Mouse (Mus musculus) myocyte (in vitro differentiated cells): Measurements from ENCODE around the gene Hao2.

ENCODE experiments used
- CEBPB ChIP-seq: IDR thresholded peaks from 2 replicates; pipeline ENCODE4 v1.6.1; 2011; ENCODE audit warnings: mild to moderate bottlenecking, moderate library complexity; ENCODE audit not compliant: poor library complexity, insufficient read depth, severe bottlenecking
- E2F4 ChIP-seq: IDR thresholded peaks from one replicate; pipeline ENCODE4 v1.6.1; 2011; ENCODE audit warnings: mild to moderate bottlenecking, control low read depth, moderate library complexity; ENCODE audit not compliant: insufficient read depth
- POLR2A ChIP-seq: IDR thresholded peaks from one replicate; pipeline ENCODE4 v1.6.1; 2011; ENCODE audit warnings: low read depth, mild to moderate bottlenecking, control low read depth, moderate library complexity; ENCODE audit not compliant: insufficient read length
- POLR2AphosphoS2 ChIP-seq: IDR thresholded peaks from one replicate; pipeline ENCODE4 v1.6.1; 2011; ENCODE audit warnings: low read depth, control low read depth; ENCODE audit not compliant: insufficient read length

DNA sequence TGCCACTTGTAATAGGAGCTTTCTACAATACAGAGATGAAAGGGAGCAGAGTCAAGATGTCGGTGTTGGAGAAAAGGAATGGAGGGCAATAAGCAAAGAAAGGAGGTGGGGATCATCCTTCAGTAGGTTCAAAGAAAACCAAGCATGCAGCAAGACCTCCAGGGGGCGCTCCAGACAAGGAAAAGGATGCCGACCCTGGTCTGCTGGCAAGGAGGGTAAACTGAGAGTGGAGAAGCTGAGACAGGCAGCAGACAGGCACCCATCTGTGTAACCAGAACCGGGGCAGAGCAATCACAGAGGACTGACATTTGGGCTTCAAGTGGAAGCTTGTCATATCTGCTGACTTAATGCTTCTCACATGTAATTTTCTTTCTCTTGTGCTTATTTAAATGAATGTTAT is 22.6 kb upstream of the Hao2 start:
- no peak for TF ChIP-seq POLR2A
- TF ChIP-seq CEBPB = no peak
- TF ChIP-seq POLR2AphosphoS2 = no peak
- no peak for TF ChIP-seq E2F4
